Mouse (Mus musculus): Measurements from ENCODE around the gene Arrdc2. TPM values are rescaled to one million over a fixed set of nuclear protein-coding genes. Genes with fewer than 3 reads are reported as not detected.

The Arrdc2 gene
- polyA plus RNA-seq, 1 experiment = 1.3 TPM

Other genes with a start within 250 kb of the Arrdc2 start
- 7.7 and 17.4 TPM in 2 replicates for gene Isyna1, start 245.3 kb downstream of the Arrdc2 start, polyA plus RNA-seq (2012; ENCODE audit: insufficient read depth, insufficient read length, missing spikeins)
- gene Ssbp4, start 230.8 kb downstream of the Arrdc2 start, polyA plus RNA-seq (2012; ENCODE audit: insufficient read depth, insufficient read length, missing spikeins) = 29.6 and 45.0 TPM in 2 replicates
- gene Lrrc25, start 223.6 kb downstream of the Arrdc2 start, polyA plus RNA-seq (2012; ENCODE audit: insufficient read depth, insufficient read length, missing spikeins) = 2.0 TPM in 2 replicates
- gene Gdf15, start 207.3 kb downstream of the Arrdc2 start, polyA plus RNA-seq (2012; ENCODE audit: insufficient read depth, insufficient read length, missing spikeins) = 1.7 TPM in 2 replicates
- gene Pgpep1, start 179.3 kb downstream of the Arrdc2 start, polyA plus RNA-seq (2012; ENCODE audit: insufficient read depth, insufficient read length, missing spikeins) = 31.0 and 37.7 TPM in 2 replicates
- 89.4 and 121 TPM in 2 replicates for gene Lsm4, start 166.5 kb downstream of the Arrdc2 start, polyA plus RNA-seq (2012; ENCODE audit: insufficient read depth, insufficient read length, missing spikeins)
- gene Jund, start 140.8 kb downstream of the Arrdc2 start, polyA plus RNA-seq (2012; ENCODE audit: insufficient read depth, insufficient read length, missing spikeins) = 106 and 111 TPM in 2 replicates
- not detected in 2 replicates for gene Iqcn, start 136.3 kb downstream of the Arrdc2 start, polyA plus RNA-seq (2012; ENCODE audit: insufficient read depth, insufficient read length, missing spikeins)
- gene Gm3336, start 121.2 kb downstream of the Arrdc2 start, polyA plus RNA-seq (2012; ENCODE audit: insufficient read depth, insufficient read length, missing spikeins) = not detected in 2 replicates
- gene Pde4c, start 116.0 kb downstream of the Arrdc2 start, polyA plus RNA-seq (2012; ENCODE audit: insufficient read depth, insufficient read length, missing spikeins) = 0.36 and 1.7 TPM in 2 replicates
- gene Rab3a, start 85.0 kb downstream of the Arrdc2 start, polyA plus RNA-seq (2012; ENCODE audit: insufficient read depth, insufficient read length, missing spikeins) = 18.1 and 21.3 TPM in 2 replicates
- gene Mpv17l2, start 78.8 kb downstream of the Arrdc2 start, polyA plus RNA-seq (2012; ENCODE audit: insufficient read depth, insufficient read length, missing spikeins) = 74.5 and 79.8 TPM in 2 replicates
- 9.8 and 11.3 TPM in 2 replicates for gene Pik3r2, start 63.0 kb downstream of the Arrdc2 start, polyA plus RNA-seq (2012; ENCODE audit: insufficient read depth, insufficient read length, missing spikeins)
- 2.5 and 2.9 TPM in 2 replicates for gene Mast3, start 34.7 kb downstream of the Arrdc2 start, polyA plus RNA-seq (2012; ENCODE audit: insufficient read depth, insufficient read length, missing spikeins)
- gene Il12rb1, start 31.3 kb downstream of the Arrdc2 start, polyA plus RNA-seq (2012; ENCODE audit: insufficient read depth, insufficient read length, missing spikeins) = not detected in 2 replicates
- 5.8 and 6.0 TPM in 2 replicates for gene Kcnn1, start 23.5 kb upstream of the Arrdc2 start, polyA plus RNA-seq (2012; ENCODE audit: insufficient read depth, insufficient read length, missing spikeins)
- 54.5 and 60.6 TPM in 2 replicates for gene Ccdc124, start 34.2 kb upstream of the Arrdc2 start, polyA plus RNA-seq (2012; ENCODE audit: insufficient read depth, insufficient read length, missing spikeins)
- gene Slc5a5, start 53.0 kb upstream of the Arrdc2 start, polyA plus RNA-seq (2012; ENCODE audit: insufficient read depth, insufficient read length, missing spikeins) = not detected in 2 replicates
- 822 and 1,180 TPM in 2 replicates for gene Rpl18a, start 57.7 kb upstream of the Arrdc2 start, polyA plus RNA-seq (2012; ENCODE audit: insufficient read depth, insufficient read length, missing spikeins)
- 3.0 and 3.4 TPM in 2 replicates for gene Map1s, start 66.2 kb upstream of the Arrdc2 start, polyA plus RNA-seq (2012; ENCODE audit: insufficient read depth, insufficient read length, missing spikeins)